Mouse (Mus musculus) lung, postnatal 25 days (tissue): Measurements from ENCODE around the gene Plxnb1.

Experiments
- DNase-seq: peaks from one replicate; pipeline ENCODE4 v3.0.0; 2022; ENCODE audit warnings: low spot score

Gene Plxnb1

DNA sequence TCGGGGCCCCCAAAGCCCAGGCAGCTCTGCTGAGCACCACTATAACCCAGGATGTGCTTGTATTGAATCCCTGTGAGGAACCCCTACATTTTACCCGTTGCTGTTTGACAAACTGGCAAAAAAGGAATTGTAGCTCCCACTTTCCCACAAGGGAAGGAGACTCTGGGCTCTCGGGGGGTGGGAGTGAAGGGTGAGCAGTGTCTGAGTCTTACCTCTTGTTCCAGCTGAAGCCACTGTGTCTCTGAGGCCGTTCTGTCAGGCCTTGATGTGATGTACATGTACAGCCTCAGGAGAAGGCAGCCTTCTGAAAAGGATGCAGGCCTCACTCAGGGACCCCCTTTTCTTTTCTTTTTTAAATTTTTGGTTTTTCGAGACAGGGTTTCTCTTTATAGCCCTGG, 34.3 kb upstream of the Plxnb1 start:
- no peak for DNase-seq

- DNase-seq = no peak
Observed at GRCm38 (mm10) chr9:109068095-109068735, 27.0 kb upstream of the Plxnb1 start.

GRCm38 (mm10) chr9:109073661-109074573, 21.3 kb upstream of the Plxnb1 start, which contains the start of gene Atrip:
Gene Atrip, minus strand, starts transcription at chr9:109074124.
- peak; percentile 91 for DNase-seq

GRCm38 (mm10) chr9:109080516-109080915, 14.7 kb upstream of the Plxnb1 start:
- no peak for DNase-seq

DNA sequence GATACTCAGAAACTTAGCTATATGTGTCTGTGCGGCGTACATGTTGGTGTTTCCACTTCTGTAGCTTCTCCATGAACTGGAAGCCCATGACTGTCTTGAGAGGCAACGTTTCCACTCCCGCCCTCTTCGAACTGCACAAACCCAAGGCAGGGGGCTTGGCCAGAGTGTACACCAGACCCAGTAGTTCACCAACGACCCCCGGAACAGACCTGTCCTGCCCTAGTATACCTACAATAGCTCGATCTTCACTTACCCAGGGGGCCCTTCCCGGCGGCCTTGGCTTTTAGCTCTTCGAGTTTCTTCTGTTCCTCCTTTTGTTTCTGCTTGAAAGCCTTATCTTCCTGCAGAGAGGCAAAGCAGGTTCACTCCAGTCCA, 13.5 kb upstream of the Plxnb1 start:
- no peak for DNase-seq

- peak; percentile 91 for DNase-seq
Observed at GRCm38 (mm10) chr9:109082124-109082800, 12.9 kb upstream of the Plxnb1 start, which contains the start of the genes Ccdc51 and Tma7. Gene Ccdc51, plus strand, starts transcription at chr9:109082493. Gene Tma7, minus strand, starts transcription at chr9:109082587.

DNA sequence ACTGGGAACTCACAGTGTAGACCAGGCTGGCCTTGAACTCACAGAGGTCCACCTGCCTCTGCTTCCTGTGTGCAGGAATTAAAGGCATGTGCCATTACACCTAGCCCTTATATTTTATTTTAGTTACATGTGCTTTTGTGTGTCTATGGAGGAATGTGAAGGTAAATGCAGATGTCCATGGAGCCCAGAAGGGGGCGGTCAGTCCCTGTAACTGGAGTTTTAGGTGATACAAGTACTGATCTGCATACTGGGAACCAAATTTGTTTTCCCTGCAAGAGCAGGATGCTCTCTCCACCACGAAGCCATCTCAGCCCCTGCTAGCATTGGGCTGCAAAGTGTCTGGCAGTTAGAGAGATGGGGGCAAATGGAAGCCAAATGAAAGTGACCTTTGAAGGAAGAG, 10.3 kb upstream of the Plxnb1 start:
- DNase-seq = no peak

DNA sequence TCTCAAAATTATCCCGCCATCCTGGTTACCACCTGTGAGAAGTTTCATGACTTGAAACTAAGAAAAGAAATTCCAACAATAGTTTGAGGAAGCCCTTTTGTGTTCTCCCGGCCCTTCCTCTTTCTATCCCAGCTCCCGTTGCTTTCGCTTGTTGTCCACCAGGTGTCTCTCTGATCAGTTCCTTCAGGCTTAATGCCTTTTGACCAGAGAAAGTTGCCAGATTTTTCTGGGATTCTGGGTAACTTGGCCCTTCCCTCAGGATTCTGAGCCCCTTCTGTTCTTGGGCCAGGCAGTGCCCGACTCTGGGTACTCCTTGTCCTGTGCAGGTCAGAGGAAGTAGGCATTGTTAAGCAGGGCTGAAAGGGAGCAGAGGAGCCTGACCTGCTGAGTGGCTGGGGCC, 7.2 kb upstream of the Plxnb1 start:
- DNase-seq = peak; percentile 45

DNA sequence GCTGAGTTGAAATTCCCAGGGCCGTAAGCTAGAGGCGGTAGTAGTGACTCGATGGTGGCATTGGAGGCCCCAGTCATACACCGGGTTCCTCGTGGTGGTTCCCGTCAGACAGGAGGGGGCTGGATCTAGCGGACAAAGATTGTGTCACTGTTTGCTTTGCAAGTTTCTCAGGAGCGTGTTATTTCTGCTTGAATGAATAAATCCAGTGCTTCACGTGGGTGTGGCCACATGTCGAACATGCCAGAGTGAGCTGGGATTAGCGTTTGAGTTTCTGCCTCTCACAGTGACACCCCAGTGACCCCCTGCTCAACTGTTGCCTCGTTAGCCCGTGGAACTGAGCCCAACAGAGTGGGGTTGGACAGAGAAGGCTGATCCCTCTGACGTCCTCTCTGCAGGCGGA, 4.7 kb upstream of the Plxnb1 start:
- peak; percentile 47 for DNase-seq

GRCm38 (mm10) chr9:109091802-109092201, 3.4 kb upstream of the Plxnb1 start:
- DNase-seq = no peak

DNA sequence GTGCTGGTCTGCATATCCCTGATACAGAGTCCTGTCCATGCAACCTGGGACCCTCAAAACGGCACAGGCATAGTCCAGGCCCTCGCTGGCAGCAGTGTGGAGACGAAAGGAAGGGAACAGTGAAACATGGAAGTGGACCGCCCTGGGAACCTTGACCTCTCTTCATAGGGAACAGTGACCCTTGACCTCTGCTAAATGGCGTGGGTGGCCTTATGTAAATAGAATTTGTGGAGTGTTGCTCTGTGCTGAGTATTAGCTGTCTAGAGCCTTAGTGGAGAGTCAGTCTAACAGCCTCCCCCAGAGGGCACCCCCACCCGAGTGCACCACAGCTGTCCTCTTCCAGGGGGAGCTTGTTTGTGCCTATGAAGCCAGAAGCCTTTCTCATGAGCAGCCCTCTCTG, 2.4 kb upstream of the Plxnb1 start:
- DNase-seq = no peak

DNA sequence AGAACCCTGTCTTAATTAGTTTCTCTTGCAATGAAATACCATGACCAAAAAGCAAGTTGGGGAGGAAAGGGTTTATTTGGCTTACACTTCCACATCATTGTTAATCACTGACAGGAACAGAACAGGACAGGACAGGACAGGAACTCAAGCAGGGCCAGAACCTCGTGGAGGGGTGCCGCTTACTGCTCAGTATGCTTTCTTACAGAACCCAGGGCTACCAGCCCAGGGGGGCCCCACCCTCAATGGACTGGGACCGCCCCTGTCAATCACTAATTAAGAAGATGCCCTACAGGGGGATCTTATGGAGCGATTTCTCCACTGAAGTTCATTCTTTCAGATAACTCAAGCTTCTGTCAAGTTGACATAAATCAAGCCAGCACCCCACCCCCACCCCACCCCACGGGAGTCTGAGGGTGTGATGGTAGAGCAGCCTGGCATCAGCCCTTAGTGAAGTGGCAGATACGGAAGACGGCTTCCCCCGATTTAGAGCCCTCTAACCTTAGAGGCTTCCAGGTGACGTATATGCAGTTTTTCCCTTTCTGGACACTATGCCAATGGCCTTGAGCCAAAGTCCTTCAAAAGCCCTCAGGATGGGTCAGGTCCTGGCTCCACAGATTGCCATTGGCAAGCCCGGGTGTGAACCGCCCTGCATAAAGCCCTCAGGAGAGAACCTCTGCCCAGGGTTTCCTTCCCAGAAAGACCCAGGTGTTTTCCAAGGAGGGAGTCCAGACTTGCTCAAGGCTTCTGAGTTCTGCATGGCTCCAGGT, 1.2 kb upstream of the Plxnb1 start:
- peak; percentile 72 for DNase-seq

GRCm38 (mm10) chr9:109094553-109095136, 544 bp upstream of the Plxnb1 start:
- peak; percentile 76 for DNase-seq

- DNase-seq = no peak
Observed at GRCm38 (mm10) chr9:109096251-109096661, 1.1 kb downstream of the Plxnb1 start.

DNA sequence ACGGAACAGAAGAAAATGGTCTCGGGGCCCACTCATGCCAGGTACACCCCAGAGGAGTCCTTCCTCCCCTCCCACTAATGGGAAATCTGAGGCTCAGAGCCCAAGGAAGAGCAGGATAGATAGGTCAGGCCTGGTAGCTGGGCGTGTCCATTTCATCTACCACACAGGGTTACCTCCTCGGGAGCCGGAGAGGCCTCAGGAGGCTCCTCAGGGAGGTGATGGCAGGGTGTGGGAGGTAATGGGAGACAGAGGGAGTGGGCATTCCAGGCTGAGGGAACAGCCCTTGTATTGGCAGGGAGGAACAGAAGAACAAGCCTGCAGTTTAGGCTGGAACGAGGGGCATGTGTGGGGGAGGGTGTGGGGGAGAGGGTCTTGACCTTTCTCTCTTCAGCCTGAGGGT, 1.7 kb downstream of the Plxnb1 start:
- DNase-seq = peak; percentile 41

- peak; percentile 67 for DNase-seq
Observed at GRCm38 (mm10) chr9:109097291-109097690, 2.1 kb downstream of the Plxnb1 start.

GRCm38 (mm10) chr9:109097831-109098230, 2.6 kb downstream of the Plxnb1 start:
- DNase-seq = no peak

DNA sequence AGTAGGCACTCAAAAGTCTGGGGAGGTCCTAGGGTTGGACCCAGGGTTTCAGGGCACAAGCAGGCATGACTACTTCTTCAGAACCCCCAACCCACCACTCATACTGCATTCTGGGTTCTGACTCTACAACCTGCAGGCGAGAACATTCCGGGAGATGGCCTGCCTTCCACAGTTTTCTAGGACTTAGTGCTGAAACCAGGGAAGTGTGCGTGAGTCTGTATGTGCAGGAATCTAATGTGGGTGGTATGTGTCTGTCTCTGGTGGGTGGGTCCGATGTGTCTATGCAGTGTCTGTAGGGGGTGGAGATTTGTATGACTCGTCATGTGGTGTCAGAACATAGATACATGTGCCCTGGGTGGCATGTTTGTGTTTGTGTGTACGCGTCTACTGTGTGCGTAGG, 3.2 kb downstream of the Plxnb1 start:
- DNase-seq = no peak

DNA sequence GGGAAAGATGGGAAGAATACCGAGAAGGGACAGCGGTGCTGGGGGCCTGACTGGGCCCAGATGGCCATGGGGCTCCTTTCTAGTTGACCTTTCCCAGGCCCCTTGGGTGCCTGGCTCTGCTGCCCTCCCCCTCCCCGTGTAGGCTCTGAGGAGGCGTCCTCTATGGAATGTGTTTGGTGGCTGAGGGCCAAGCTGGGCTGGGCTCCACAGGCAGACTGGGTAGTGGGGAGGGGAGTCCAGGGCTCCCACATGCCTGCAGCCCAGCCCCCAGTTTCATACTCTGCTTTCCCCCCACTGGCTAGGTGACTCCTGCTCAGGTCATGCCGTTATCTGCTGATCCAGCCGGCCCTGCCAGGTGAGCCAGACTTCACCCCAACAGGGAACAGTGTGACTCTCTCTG, 3.8 kb downstream of the Plxnb1 start:
- DNase-seq = peak; percentile 73

DNA sequence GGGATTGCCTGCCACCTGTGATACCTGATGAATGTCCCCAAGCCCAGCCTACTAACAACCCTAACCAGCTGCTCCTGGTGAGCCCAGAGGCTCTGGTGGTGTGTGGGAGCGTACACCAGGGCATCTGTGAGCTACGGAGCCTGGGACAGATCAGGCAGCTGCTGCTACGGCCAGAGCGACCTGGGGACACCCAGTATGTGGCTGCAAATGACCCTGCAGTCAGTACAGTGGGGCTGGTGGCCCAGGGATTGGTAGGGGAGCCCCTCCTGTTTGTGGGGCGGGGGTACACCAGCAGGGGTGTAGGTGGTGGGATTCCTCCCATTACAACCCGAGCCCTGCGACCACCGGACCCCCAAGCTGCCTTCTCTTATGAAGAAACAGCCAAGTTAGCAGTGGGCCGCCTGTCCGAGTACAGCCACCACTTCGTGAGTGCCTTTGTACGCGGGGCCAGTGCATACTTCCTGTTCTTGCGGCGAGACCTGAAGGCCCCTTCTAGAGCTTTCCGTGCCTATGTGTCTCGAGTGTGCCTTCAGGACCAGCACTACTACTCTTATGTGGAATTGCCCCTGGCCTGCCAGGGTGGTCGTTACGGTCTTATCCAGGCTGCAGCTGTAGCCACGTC, 5.2 kb downstream of the Plxnb1 start:
- no peak for DNase-seq

- no peak for DNase-seq
Observed at GRCm38 (mm10) chr9:109101933-109102445, 6.8 kb downstream of the Plxnb1 start.
